8 mouse cellular contexts compared by ENCODE assay signal in genomic region chrX:169984853-169985252, GRCm38 (mm10). TPM values are rescaled to one million over a fixed set of nuclear protein-coding genes. Genes with fewer than 3 reads are reported as not detected.
DNase-seq lines count a peak whose midpoint lies in the region; TF ChIP-seq lines count a peak whose summit lies in the region.
"Not testable (repeated sequence)": the region's sequence is repeated elsewhere in the genome, so short reads cannot be mapped to it uniquely, and the experiment has no call there.

No protein-coding gene starts in this region.

- TF ChIP-seq POLR2A in kidney, adult 2 months (IDR thresholded peaks at IDR 0.05; ENCODE audit: low read depth, low read length), result not testable (repeated sequence)

- peak; percentile 26 for DNase-seq in 416B (ENCODE audit: low read depth)
- DNase-seq in adrenal gland, adult 8-10 months, result peak; percentile 35
- peak; percentile 48 for DNase-seq in embryo, embryonic 10 days (ENCODE audit: low spot score)
- DNase-seq in gastrocnemius, postnatal 25 days, result peak; percentile 10
- DNase-seq in kidney, adult 2 months, result peak; percentile 28
- peak; percentile 37 to 48 for DNase-seq in left cerebral cortex, postnatal 10 days (ENCODE audit: extremely low spot score in 1 of 2, low spot score in 2 of 2)
- peak; percentile 48 for DNase-seq in mesoderm, embryonic 11.5 days (ENCODE audit: low read depth, low spot score)
- DNase-seq in splenic B cell, adult 2 months (ENCODE audit: low read depth, low spot score), result peak; percentile 46

- H3K27me3 ChIP-seq in kidney, adult 2 months (replicated peaks; ENCODE audit: control insufficient read depth, insufficient read depth, low read length); splenic B cell, adult 2 months (ENCODE audit: control insufficient read depth, insufficient read depth, low read length, poor library complexity, severe bottlenecking): not testable (repeated sequence)

- TF ChIP-seq CTCF in kidney, adult 2 months (conservative IDR thresholded peaks at IDR 0.05; ENCODE audit: insufficient read depth, insufficient read length, low read depth, low read length), result not testable (repeated sequence)

- not testable (repeated sequence) for H3K4me1 ChIP-seq in kidney, adult 2 months (ENCODE audit: control insufficient read depth, insufficient read depth, low read length)

- H3K27ac ChIP-seq in kidney, adult 2 months (ENCODE audit: insufficient read depth, low read depth, low read length), result not testable (repeated sequence)

- WGBS in kidney, adult 2 months, result 91% methylated on average over 21 of the region's 21 CpGs

- intact Hi-C loops in left cerebral cortex, postnatal 10 days (cut with DNase I), result not testable (repeated sequence)

- peaks cover 15% of the 10 kb centered on the region; the same call in 1 of the 2 replicates for H3K36me3 ChIP-seq in kidney, adult 2 months (ENCODE audit: control insufficient read depth, insufficient read depth, low read length)
- not testable (repeated sequence) for H3K36me3 ChIP-seq in splenic B cell, adult 2 months (ENCODE audit: control insufficient read depth, insufficient read depth, low read length, poor library complexity, severe bottlenecking)

- H3K4me3 ChIP-seq in kidney, adult 2 months (ENCODE audit: insufficient read depth, low read depth, low read length), result not testable (repeated sequence)

RNA-seq across cellular contexts. Expression of gene Gm21887, which starts 24.6 kb away (rescaled TPM):
- 100 to 1,000 TPM; 122 to 338 (median 214) TPM for total RNA-seq in adrenal gland, adult 8-10 months (2022)
- total RNA-seq in gastrocnemius, postnatal 25 days (2021), result 10 to 100 TPM; 31.6 to 43.1 TPM
- 108 and 184 TPM in 2 replicates for polyA plus RNA-seq in kidney, adult 2 months (2012; rRNA removed)
- 100 to 1,000 TPM; 164 to 223 TPM for total RNA-seq in left cerebral cortex, postnatal 10 days (2021)
